ENCODE assay signal across 11 mouse cellular contexts in the genomic region with DNA sequence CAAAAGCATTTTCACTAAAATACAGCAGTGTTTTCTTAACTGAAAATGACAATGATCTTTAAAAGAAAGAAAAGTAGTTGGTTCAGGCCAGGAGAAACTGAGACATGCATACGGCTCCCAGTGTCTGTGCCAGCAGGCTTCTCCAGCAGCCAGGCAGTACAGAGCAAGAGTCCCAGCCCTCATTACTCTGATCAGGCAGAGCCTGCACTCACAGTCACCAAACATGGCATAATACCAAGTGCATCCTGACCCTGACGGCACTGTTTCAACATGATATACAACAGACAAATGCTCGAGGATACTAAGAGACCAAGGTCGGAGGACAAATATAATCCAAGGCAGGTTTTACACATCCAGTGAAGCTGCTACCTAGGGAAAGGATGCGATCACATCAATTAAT. TPM values are rescaled to one million over a fixed set of nuclear protein-coding genes. Genes with fewer than 3 reads are reported as not detected.
A peak's percentile ranks its signal among the peaks of the same experiment; 100 is the strongest.
DNase-seq lines count a peak whose midpoint lies in the region; ATAC-seq and TF ChIP-seq lines count a peak whose summit lies in the region.
"Had no signal": no experiment of that assay in that cellular context is flagged by ENCODE, and none has a peak within 500 bp of the region (broad histone marks: within the 10 kb centered on the region; RNA-seq: fewer than 3 reads in every experiment).

No protein-coding gene starts in this region.

- H3K27ac ChIP-seq in heart, embryonic 16.5 days (ENCODE audit: low read length): peak overlapping the region; percentile 40
- no peak overlapping the region for H3K27ac ChIP-seq in heart, adult 2 months
- H3K27ac ChIP-seq in lung, postnatal 0 days (ENCODE audit: low read length): no peak overlapping the region
- 0 out of 2 replicates have a peak overlapping the region, but pooled peaks have one; percentile 3 for H3K27ac ChIP-seq in midbrain, postnatal 0 days (ENCODE audit: low read depth, low read length)

- no peaks in the 10 kb centered on the region for H3K9me3 ChIP-seq in heart, embryonic 16.5 days (replicated peaks; ENCODE audit: control insufficient read depth, low read length)
- no peaks in the 10 kb centered on the region for H3K9me3 ChIP-seq in lung, postnatal 0 days (ENCODE audit: low read length)
- no peaks in the 10 kb centered on the region for H3K9me3 ChIP-seq in midbrain, postnatal 0 days (ENCODE audit: low read length)

- no peak for TF ChIP-seq EP300 in heart, adult 2 months (IDR thresholded peaks at IDR 0.05; ENCODE audit: insufficient read depth, low read depth, low read length)
- TF ChIP-seq EP300 in lung, postnatal 0 days (IDR thresholded peaks at IDR 0.05): no peak

- intact Hi-C loops in heart, adult 2 months (cut with DNase I): no loop called here

- no peak overlapping the region for H3K4me3 ChIP-seq in heart, embryonic 16.5 days (ENCODE audit: low read length)
- no peak overlapping the region for H3K4me3 ChIP-seq in heart, adult 2 months
- no peak overlapping the region for H3K4me3 ChIP-seq in lung, postnatal 0 days (ENCODE audit: low read depth, low read length)
- H3K4me3 ChIP-seq in midbrain, postnatal 0 days (ENCODE audit: low read depth, low read length): no peak overlapping the region
- H3K4me3 ChIP-seq: erythroblast, embryonic 14.5 days had no signal

- no peak for TF ChIP-seq POLR2A in heart, adult 2 months (IDR thresholded peaks at IDR 0.05; ENCODE audit: insufficient read depth, low read depth, low read length)
- no peak for TF ChIP-seq POLR2A in brain, embryonic 14.5 days (IDR thresholded peaks at IDR 0.05; ENCODE audit: borderline replicate concordance, extremely low read depth, insufficient read depth, insufficient read length, poor library complexity, severe bottlenecking)

- no peak overlapping the region for H3K4me2 ChIP-seq in heart, embryonic 16.5 days (ENCODE audit: low read depth, low read length)
- no peak overlapping the region for H3K4me2 ChIP-seq in lung, postnatal 0 days (replicated peaks; ENCODE audit: low read depth, low read length)
- no peak overlapping the region for H3K4me2 ChIP-seq in midbrain, postnatal 0 days (ENCODE audit: low read depth, low read length, poor library complexity, severe bottlenecking)

- peaks cover 29% of the 10 kb centered on the region for H3K4me1 ChIP-seq in heart, embryonic 16.5 days (ENCODE audit: control insufficient read depth, insufficient read depth, low read length)
- H3K4me1 ChIP-seq in heart, adult 2 months (ENCODE audit: control insufficient read depth, insufficient read depth, low read length): peaks cover 1% of the 10 kb centered on the region
- H3K4me1 ChIP-seq in lung, postnatal 0 days (ENCODE audit: insufficient read depth, low read depth, low read length): peaks cover 16% of the 10 kb centered on the region
- no peaks in the 10 kb centered on the region; the same call in 1 of the 2 replicates for H3K4me1 ChIP-seq in midbrain, postnatal 0 days (ENCODE audit: insufficient read depth, low read length)

- ATAC-seq in heart, embryonic 16.5 days (replicated peaks; ENCODE audit: extremely low read depth, insufficient read depth, low FRiP score): no peak
- ATAC-seq in lung, postnatal 0 days: peak; percentile 51
- ATAC-seq in midbrain, postnatal 0 days (ENCODE audit: low FRiP score): 0 out of 2 replicates have a peak, but pooled peaks have one; percentile 44

- DNase-seq in heart, adult 2 months: no peak
- no peak for DNase-seq in lung, postnatal 0 days (ENCODE audit: low spot score)
- DNase-seq in lung, postnatal 4 days: no peak
- peak; percentile 60 for DNase-seq in brain, embryonic 14.5 days (ENCODE audit: low read depth)
- DNase-seq in midbrain, postnatal 0 days (ENCODE audit: low spot score): no peak
- no peak for DNase-seq in gastrocnemius, adult 18-20 months (ENCODE audit: low spot score)
- no peak for DNase-seq in gastrocnemius, adult 8-10 months (ENCODE audit: low spot score in 2 of 2)
- DNase-seq: cerebellum, adult 11 months; thymus, postnatal 36 days had no signal

- TF ChIP-seq CTCF in heart, adult 2 months (IDR thresholded peaks at IDR 0.05): no peak
- no peak for TF ChIP-seq CTCF in lung, postnatal 0 days (IDR thresholded peaks at IDR 0.05)
- no peak for TF ChIP-seq CTCF in brain, embryonic 14.5 days (IDR thresholded peaks at IDR 0.05; ENCODE audit: borderline replicate concordance, extremely low read depth, insufficient read depth, insufficient read length)
- no peak for TF ChIP-seq CTCF in midbrain, postnatal 0 days (IDR thresholded peaks at IDR 0.05)

- no peaks in the 10 kb centered on the region; the same call in 1 of the 2 replicates for H3K79me2 ChIP-seq in heart, adult 2 months (replicated peaks; ENCODE audit: control insufficient read depth, insufficient read depth, low read length)

- WGBS in heart, embryonic 16.5 days: 39% methylated on average over 5 of the region's 5 CpGs
- WGBS in heart, adult 2 months: 45% methylated on average over 5 of the region's 5 CpGs
- 43% methylated on average over 5 of the region's 5 CpGs for WGBS in lung, postnatal 0 days
- 47% methylated on average over 5 of the region's 5 CpGs for WGBS in midbrain, postnatal 0 days

- no peak overlapping the region for H3K9ac ChIP-seq in heart, embryonic 16.5 days (ENCODE audit: low read length)
- H3K9ac ChIP-seq in heart, adult 2 months (ENCODE audit: low read depth, low read length): no peak overlapping the region
- H3K9ac ChIP-seq in lung, postnatal 0 days (replicated peaks; ENCODE audit: low read depth): no peak overlapping the region
- H3K9ac ChIP-seq in midbrain, postnatal 0 days (replicated peaks; ENCODE audit: low read length, poor library complexity, severe bottlenecking): no peak overlapping the region

- H3K27me3 ChIP-seq in heart, embryonic 16.5 days (ENCODE audit: control insufficient read depth, insufficient read depth, low read length): no peaks in the 10 kb centered on the region
- no peaks in the 10 kb centered on the region for H3K27me3 ChIP-seq in heart, adult 2 months (ENCODE audit: control insufficient read depth, insufficient read depth, low read length)
- no peaks in the 10 kb centered on the region for H3K27me3 ChIP-seq in lung, postnatal 0 days (replicated peaks; ENCODE audit: insufficient read depth, low read length)
- no peaks in the 10 kb centered on the region for H3K27me3 ChIP-seq in midbrain, postnatal 0 days (ENCODE audit: insufficient read depth, low read length)

- H3K36me3 ChIP-seq in heart, embryonic 16.5 days (ENCODE audit: control insufficient read depth, insufficient read depth): peaks cover 10% of the 10 kb centered on the region; the same call in 1 of the 2 replicates
- H3K36me3 ChIP-seq in heart, adult 2 months (ENCODE audit: control insufficient read depth, insufficient read depth, low read length): no peaks in the 10 kb centered on the region
- H3K36me3 ChIP-seq in lung, postnatal 0 days (ENCODE audit: insufficient read depth, low read length): no peaks in the 10 kb centered on the region
- H3K36me3 ChIP-seq in midbrain, postnatal 0 days (ENCODE audit: insufficient read depth, low read length): peaks cover 4% of the 10 kb centered on the region; the same call in 1 of the 2 replicates

RNA-seq across cellular contexts. Expression of gene Adgra3, which starts 31.2 kb away (rescaled TPM):
- 9.8 and 14.5 TPM in 2 replicates for polyA plus RNA-seq in heart, embryonic 16.5 days (2015; fragmentation: Nextera tagmentation; extraction: Ambion mirVana)
- total RNA-seq in heart, adult 2 months (2021): 10 to 100 TPM; 16.1 to 21.0 TPM
- 16.2 and 17.2 TPM in 2 replicates for polyA plus RNA-seq in heart, adult 2 months (2012; rRNA removed)
- polyA plus RNA-seq in lung, postnatal 0 days (2015; fragmentation: Nextera tagmentation; extraction: Ambion mirVana): 12.2 and 14.2 TPM in 2 replicates
- polyA plus RNA-seq in brain, embryonic 14.5 days (2012; rRNA removed): 46.8 and 49.5 TPM in 2 replicates
- 37.5 and 41.4 TPM in 2 replicates for total RNA-seq in midbrain, postnatal 0 days (2014; rRNA removed)
- polyA plus RNA-seq in midbrain, postnatal 0 days (2015; fragmentation: Nextera tagmentation; extraction: Ambion mirVana): 7.1 and 8.1 TPM in 2 replicates
- 10 to 100 TPM; 10.4 to 12.7 TPM for total RNA-seq in gastrocnemius, adult 18-20 months (2021)
- total RNA-seq in gastrocnemius, adult 8-10 months (2022): 10 to 100 TPM in 3 of 4 experiments, 1 to 10 TPM in 1; 8.4 to 15.1 (median 14.2) TPM

Comparison
In these comparisons a context has a peak if more than half of its experiments do, and no peak if none do; other contexts are left out.
1. H3K27ac ChIP-seq: peak in heart, embryonic 16.5 days (single experiment) and midbrain, postnatal 0 days (single experiment); none in heart, adult 2 months (single experiment) and lung, postnatal 0 days (single experiment).